Comparison of ENCODE assay signal across 9 mouse cellular contexts in the genomic region with DNA sequence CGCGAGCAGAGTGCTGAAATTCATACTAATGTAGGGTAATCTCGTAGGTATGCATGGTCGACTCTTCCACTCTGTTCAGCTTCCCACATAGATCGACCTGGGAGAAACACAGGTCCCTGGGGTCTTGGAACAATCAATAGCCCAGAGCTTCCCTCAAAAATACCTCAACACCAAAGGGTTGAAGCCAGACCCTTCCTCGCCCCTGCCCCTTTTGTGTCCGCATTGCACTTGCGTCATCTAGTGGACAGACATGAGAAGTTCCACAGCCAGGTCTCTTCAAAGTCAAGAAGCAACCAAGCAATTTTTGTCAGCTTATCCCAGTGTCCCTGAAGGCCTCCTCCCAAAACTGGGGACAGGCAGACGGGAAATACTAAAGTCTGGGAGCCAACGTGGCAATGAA.
DNase-seq lines count a peak whose midpoint lies in the region; ATAC-seq and TF ChIP-seq lines count a peak whose summit lies in the region.
"Had no signal": no experiment of that assay in that cellular context is flagged by ENCODE, and none has a peak within 500 bp of the region (broad histone marks: within the 10 kb centered on the region; RNA-seq: fewer than 3 reads in every experiment).

No protein-coding gene starts in this region.

- no peaks in the 10 kb centered on the region for H3K9me3 ChIP-seq in heart, embryonic 10.5 days
- no peaks in the 10 kb centered on the region for H3K9me3 ChIP-seq in intestine, embryonic 15.5 days

- no peak overlapping the region for H3K9ac ChIP-seq in intestine, embryonic 15.5 days

- no peaks in the 10 kb centered on the region for H3K36me3 ChIP-seq in heart, embryonic 10.5 days
- no peaks in the 10 kb centered on the region for H3K36me3 ChIP-seq in C2C12 (ENCODE audit: control insufficient read depth, insufficient read depth)
- no peaks in the 10 kb centered on the region for H3K36me3 ChIP-seq in intestine, embryonic 15.5 days
- H3K36me3 ChIP-seq: G1E had no signal

- H3K27ac ChIP-seq in heart, embryonic 10.5 days: no peak overlapping the region
- no peak overlapping the region for H3K27ac ChIP-seq in intestine, embryonic 15.5 days
- no peak overlapping the region for H3K27ac ChIP-seq in olfactory bulb, adult 2 months (ENCODE audit: insufficient read depth, low read depth, low read length)

- no peak overlapping the region for H3ac ChIP-seq in C2C12 (ENCODE audit: control insufficient read depth, insufficient read length, low read depth)

- H3K4me3 ChIP-seq in heart, embryonic 10.5 days: peak overlapping the region; percentile 31; the same call in 1 of the 2 replicates
- H3K4me3 ChIP-seq in C2C12 (ENCODE audit: insufficient read depth, poor library complexity, severe bottlenecking): no peak overlapping the region
- no peak overlapping the region for H3K4me3 ChIP-seq in intestine, embryonic 15.5 days (replicated peaks)
- no peak overlapping the region for H3K4me3 ChIP-seq in olfactory bulb, adult 2 months (ENCODE audit: insufficient read depth, low read depth, low read length)

- no peaks in the 10 kb centered on the region for H3K27me3 ChIP-seq in heart, embryonic 10.5 days (ENCODE audit: insufficient read depth, poor library complexity, severe bottlenecking)
- H3K27me3 ChIP-seq in C2C12 (ENCODE audit: control insufficient read depth, insufficient read depth, insufficient read length): no peaks in the 10 kb centered on the region
- no peaks in the 10 kb centered on the region for H3K27me3 ChIP-seq in intestine, embryonic 15.5 days (replicated peaks)

- H3K79me3 ChIP-seq in C2C12 (ENCODE audit: low read depth): no peaks in the 10 kb centered on the region

- TF ChIP-seq CTCF in C2C12 (IDR thresholded peaks at IDR 0.05; ENCODE audit: control insufficient read depth, insufficient read depth, insufficient read length): peak; percentile 35
- TF ChIP-seq CTCF in olfactory bulb, adult 2 months (IDR thresholded peaks at IDR 0.05; ENCODE audit: insufficient read depth, low read depth, low read length): peak; percentile 32; the same call in 1 of the 2 replicates

- H3K79me2 ChIP-seq in C2C12 (ENCODE audit: control insufficient read depth, insufficient read depth): no peaks in the 10 kb centered on the region

- H3K4me1 ChIP-seq in heart, embryonic 10.5 days: peaks cover 12% of the 10 kb centered on the region
- no peaks in the 10 kb centered on the region for H3K4me1 ChIP-seq in intestine, embryonic 15.5 days (replicated peaks)
- H3K4me1 ChIP-seq in olfactory bulb, adult 2 months (ENCODE audit: control insufficient read depth, insufficient read depth, low read length): no peaks in the 10 kb centered on the region

- TF ChIP-seq POLR2A in olfactory bulb, adult 2 months (IDR thresholded peaks at IDR 0.05; ENCODE audit: insufficient read depth, low read depth, low read length): no peak

- 0 out of 2 replicates have a peak overlapping the region, but pooled peaks have one; percentile 29 for H3K4me2 ChIP-seq in intestine, embryonic 15.5 days (replicated peaks)

- no peak for DNase-seq in heart, embryonic 10.5 days (ENCODE audit: low spot score)
- DNase-seq in heart, adult 9 months (ENCODE audit: low spot score in 2 of 2): no peak
- DNase-seq in embryo, embryonic 11.5 days (ENCODE audit: low read depth, low spot score): peak; percentile 30
- DNase-seq in thymus, postnatal 14 days: no peak
- DNase-seq in cerebellum, adult 9-10 months: no peak

- no peak for ATAC-seq in intestine, embryonic 15.5 days

- WGBS in heart, embryonic 10.5 days: 28% methylated on average over 10 of the region's 10 CpGs
- WGBS in intestine, embryonic 15.5 days: 23% methylated on average over 10 of the region's 10 CpGs
- 25% methylated on average over 10 of the region's 10 CpGs for WGBS in olfactory bulb, adult 2 months

TF ChIP-seq in C2C12, 6 proteins besides CTCF, POLR2A, EP300 and RAD21:
- no peak for TF ChIP-seq MAX (IDR thresholded peaks at IDR 0.05)
- no peak for TF ChIP-seq CEBPB (IDR thresholded peaks at IDR 0.05; ENCODE audit: low read depth)
- TF ChIP-seq MYOG (IDR thresholded peaks at IDR 0.05; ENCODE audit: control insufficient read depth, extremely low read depth, insufficient read length): no peak
- no peak for TF ChIP-seq USF1 (IDR thresholded peaks at IDR 0.05; ENCODE audit: low read depth)
- no peak for TF ChIP-seq MYOD1 (IDR thresholded peaks at IDR 0.05; ENCODE audit: control insufficient read depth, insufficient read length, low read depth)
- no peak for TF ChIP-seq FOSL1 (IDR thresholded peaks at IDR 0.05; ENCODE audit: insufficient read depth, low read length, poor library complexity, severe bottlenecking)
